Mouse (Mus musculus): Measurements from ENCODE around the gene Dennd1c. TPM values are rescaled to one million over a fixed set of nuclear protein-coding genes. Genes with fewer than 3 reads are reported as not detected.

The Dennd1c gene
- total and polyA plus RNA-seq, 3 experiments: 3.8 to 20.7 TPM; not detected in 1

DNA sequence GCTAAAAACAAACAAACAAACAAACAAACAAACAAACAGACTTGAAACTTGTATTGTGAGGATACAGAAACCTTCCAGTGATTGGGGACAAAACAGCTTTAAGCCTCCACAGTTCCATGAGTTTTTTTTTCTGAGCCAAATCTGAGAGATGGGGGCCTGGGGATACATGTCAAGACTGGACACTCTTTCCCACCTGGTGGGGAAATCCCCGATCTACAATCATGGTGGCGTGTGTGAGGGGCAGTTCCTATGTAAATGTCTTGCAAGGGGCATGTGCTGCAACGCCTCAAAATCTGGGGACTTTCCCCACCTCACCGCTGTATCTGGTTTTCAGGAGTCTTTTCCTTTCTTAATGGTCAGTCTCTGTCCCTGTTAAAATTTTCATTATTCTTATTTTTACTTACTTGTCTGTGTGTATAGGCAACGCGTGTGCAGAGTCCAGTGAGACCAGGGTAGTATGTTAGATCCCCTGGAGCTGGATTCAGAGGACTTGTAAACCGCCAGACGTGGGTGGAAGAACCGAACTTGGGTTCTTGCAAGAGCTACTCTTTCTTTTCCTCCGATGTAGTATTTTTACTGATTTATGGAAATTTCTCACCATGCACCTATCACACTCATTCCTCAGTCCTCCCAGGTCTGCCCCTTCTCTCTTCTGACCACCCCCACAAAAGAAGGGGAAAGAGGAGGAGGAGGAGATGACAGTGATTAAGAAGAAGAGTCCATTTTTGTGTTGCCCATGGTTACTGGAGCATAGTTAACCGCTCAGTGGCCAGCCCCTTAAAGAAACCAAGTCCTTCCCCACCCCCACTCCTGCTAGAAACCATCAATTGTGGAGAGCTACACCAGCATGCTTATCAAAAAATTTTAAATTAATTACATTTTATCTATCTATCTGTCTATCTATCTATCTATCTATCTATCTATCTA is 45.1 kb upstream of the Dennd1c start:
- Histone ChIP-seq H3K4me3 (ENCODE audit: control insufficient read depth in 1 of 2, insufficient read depth in 1 of 2, low read depth in 2 of 2, low read length in 2 of 2) (no peak overlapping the region), H3K27ac (ENCODE audit: control insufficient read depth, low read depth, low read length) (no peak overlapping the region), H3K79me2 (ENCODE audit: control insufficient read depth, insufficient read depth, low read length, poor library complexity) (no peaks in the 10 kb centered on the region), H3K4me1 (ENCODE audit: control insufficient read depth in 1 of 2, insufficient read depth in 2 of 2, low read length in 2 of 2) (peaks cover 19 to 26% of the 10 kb centered on the region in 2 experiments), H3K9me3 (replicated peaks; ENCODE audit: insufficient read depth, low read length) (no peaks in the 10 kb centered on the region), H3K36me3 (ENCODE audit: control insufficient read depth in 1 of 2, insufficient read depth in 2 of 2, low read length in 2 of 2) (peaks cover 0 to 24% of the 10 kb centered on the region in 2 experiments; a peak in 2 of 4 replicates), H3K27me3 (ENCODE audit: control insufficient read depth in 1 of 2, insufficient read depth in 2 of 2, low read length in 2 of 2) (no peaks in the 10 kb centered on the region), H3K9ac (ENCODE audit: control insufficient read depth, low read depth, low read length, poor library complexity, severe bottlenecking) (no peak overlapping the region)
- no peak for DNase-seq (ENCODE audit: low read depth, low spot score)
- TF ChIP-seq MAFK (IDR thresholded peaks at IDR 0.05; ENCODE audit: borderline replicate concordance, low read depth, low read length) (no peak), ETS1 (IDR thresholded peaks at IDR 0.05; ENCODE audit: low read depth, low read length) (no peak), MAZ (IDR thresholded peaks at IDR 0.05; ENCODE audit: low read depth, low read length) (no peak), EP300 (IDR thresholded peaks at IDR 0.05; ENCODE audit: low read depth in 1 of 2, low read length in 2 of 2) (no peak), TBP (IDR thresholded peaks at IDR 0.05; ENCODE audit: low read depth, low read length) (no peak), NRF1 (IDR thresholded peaks at IDR 0.05; ENCODE audit: insufficient read depth, low read depth, low read length, poor library complexity, severe bottlenecking) (no peak)

DNA sequence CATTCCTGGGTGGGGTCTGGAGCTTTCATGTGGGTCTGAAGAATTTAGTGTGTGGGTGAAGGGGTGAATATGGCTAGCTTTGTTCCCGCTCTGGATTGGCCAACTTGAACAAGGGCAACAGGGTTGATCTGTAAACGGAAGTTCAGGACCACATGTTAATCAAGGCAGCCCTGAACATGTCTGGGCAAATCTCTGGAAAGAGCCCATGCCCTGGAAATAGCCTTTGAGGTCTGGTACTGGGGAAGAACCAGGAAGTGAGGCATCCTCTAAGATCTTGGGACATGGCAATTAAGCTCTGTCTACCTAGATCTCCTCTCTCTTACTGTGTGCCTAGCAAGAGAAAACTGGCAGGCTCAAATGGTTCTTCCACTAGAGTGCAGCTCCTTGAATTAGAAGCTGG is 43.5 kb upstream of the Dennd1c start:
- no peaks in the 10 kb centered on the region; a peak in 1 of 4 replicates for H3K27me3 ChIP-seq (ENCODE audit: control insufficient read depth in 1 of 2, insufficient read depth in 2 of 2, low read length in 2 of 2)
- no peak for TF ChIP-seq MAX (IDR thresholded peaks at IDR 0.05; ENCODE audit: low read length)
- no peak overlapping the region for H3K4me3 ChIP-seq (ENCODE audit: control insufficient read depth in 1 of 2, insufficient read depth in 1 of 2, low read depth in 2 of 2, low read length in 2 of 2)
- no peak for DNase-seq (ENCODE audit: low read depth, low spot score)
- H3K9me3 ChIP-seq (replicated peaks; ENCODE audit: insufficient read depth, low read length): no peaks in the 10 kb centered on the region
- H3K27ac ChIP-seq (ENCODE audit: control insufficient read depth, low read depth, low read length): no peak overlapping the region
- H3K36me3 ChIP-seq (ENCODE audit: control insufficient read depth in 1 of 2, insufficient read depth in 2 of 2, low read length in 2 of 2): peaks cover 0 to 22% of the 10 kb centered on the region in 2 experiments; a peak in 2 of 4 replicates
- H3K9ac ChIP-seq (ENCODE audit: control insufficient read depth, low read depth, low read length, poor library complexity, severe bottlenecking): no peak overlapping the region
- peaks cover 19 to 25% of the 10 kb centered on the region in 2 experiments for H3K4me1 ChIP-seq (ENCODE audit: control insufficient read depth in 1 of 2, insufficient read depth in 2 of 2, low read length in 2 of 2)
- no peaks in the 10 kb centered on the region for H3K79me2 ChIP-seq (ENCODE audit: control insufficient read depth, insufficient read depth, low read length, poor library complexity)

DNA sequence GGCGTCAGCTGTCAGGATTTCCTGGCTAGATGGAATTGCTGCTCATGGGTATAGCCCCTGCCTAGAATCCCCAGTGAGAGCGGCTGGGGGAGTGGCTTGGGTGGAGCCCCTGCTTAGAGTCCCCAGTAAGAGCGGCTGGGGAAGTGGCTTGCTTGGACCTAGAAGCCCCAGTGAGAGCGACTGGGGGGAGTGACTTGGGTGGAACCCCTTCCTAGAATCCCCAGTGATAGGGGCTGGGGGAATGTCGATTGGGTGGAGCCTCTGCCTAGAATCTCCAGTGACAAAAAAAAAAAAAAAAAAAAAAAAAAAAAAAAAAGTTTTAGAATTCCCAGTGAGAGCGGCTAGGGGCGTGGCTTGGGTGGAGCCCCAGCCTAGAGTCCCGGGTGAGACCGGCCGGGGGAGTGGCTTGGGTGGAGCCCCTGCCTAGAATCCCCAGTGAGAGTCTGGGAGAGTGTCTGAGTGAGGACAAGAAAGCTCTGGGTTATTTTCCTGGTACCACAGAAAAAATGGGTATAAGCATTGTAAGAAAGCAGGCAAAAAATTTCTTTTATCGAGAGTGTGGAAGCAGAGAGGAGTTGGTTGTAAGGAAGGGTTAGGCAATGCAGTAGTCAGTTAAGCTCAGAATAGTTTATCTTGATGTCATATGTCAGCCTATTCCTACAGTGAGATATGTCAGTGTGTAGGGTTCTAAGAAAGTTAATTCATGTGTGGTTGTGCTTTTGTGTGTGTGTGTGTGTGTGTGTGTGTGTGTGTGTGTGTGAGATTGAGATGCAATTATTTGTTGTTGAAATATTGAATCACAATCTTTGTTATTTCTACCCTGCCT is 40.4 kb upstream of the Dennd1c start:
- no peak overlapping the region for H3K27ac ChIP-seq (ENCODE audit: control insufficient read depth, low read depth, low read length)
- H3K79me2 ChIP-seq (ENCODE audit: control insufficient read depth, insufficient read depth, low read length, poor library complexity): no peaks in the 10 kb centered on the region
- peak overlapping the region; percentile 26 to 33; a peak in 2 of 4 replicates for H3K4me3 ChIP-seq (ENCODE audit: control insufficient read depth in 1 of 2, insufficient read depth in 1 of 2, low read depth in 2 of 2, low read length in 2 of 2)
- no peaks in the 10 kb centered on the region for H3K9me3 ChIP-seq (replicated peaks; ENCODE audit: insufficient read depth, low read length)
- H3K36me3 ChIP-seq (ENCODE audit: control insufficient read depth in 1 of 2, insufficient read depth in 2 of 2, low read length in 2 of 2): peaks cover 0 to 4% of the 10 kb centered on the region in 2 experiments; a peak in 2 of 4 replicates
- H3K9ac ChIP-seq (ENCODE audit: control insufficient read depth, low read depth, low read length, poor library complexity, severe bottlenecking): peak overlapping the region; percentile 29; the same call in 1 of the 2 replicates
- peak; percentile 65 for DNase-seq (ENCODE audit: low read depth, low spot score)
- H3K4me1 ChIP-seq (ENCODE audit: control insufficient read depth in 1 of 2, insufficient read depth in 2 of 2, low read length in 2 of 2): peaks cover 0 to 4% of the 10 kb centered on the region in 2 experiments; a peak in 2 of 4 replicates
- no peaks in the 10 kb centered on the region; a peak in 2 of 4 replicates for H3K27me3 ChIP-seq (ENCODE audit: control insufficient read depth in 1 of 2, insufficient read depth in 2 of 2, low read length in 2 of 2)
- TF ChIP-seq NELFE (IDR thresholded peaks at IDR 0.05; ENCODE audit: low read depth, low read length) (no peak), MYB (IDR thresholded peaks at IDR 0.05; ENCODE audit: low read depth, low read length) (no peak), POLR2A (IDR thresholded peaks at IDR 0.05; ENCODE audit: control insufficient read depth in 1 of 2, insufficient read depth in 1 of 2, low read depth in 1 of 2, low read length in 2 of 2, poor library complexity in 1 of 2) (no peak), GATA1 (IDR thresholded peaks at IDR 0.05; ENCODE audit: low read depth, low read length) (peak; percentile 21; the same call in 1 of the 2 replicates), ZNF384 (IDR thresholded peaks at IDR 0.05; ENCODE audit: low read depth, low read length) (peak; percentile 96)

Measured in MEL (cell line).